10 mouse cellular contexts compared by ENCODE assay signal in genomic region chr2:14641040-14641439, GRCm38 (mm10). TPM values are rescaled to one million over a fixed set of nuclear protein-coding genes. Genes with fewer than 3 reads are reported as not detected.
DNase-seq lines count a peak whose midpoint lies in the region; ATAC-seq lines count a peak whose summit lies in the region.
"Had no signal": no experiment of that assay in that cellular context is flagged by ENCODE, and none has a peak within 500 bp of the region (broad histone marks: within the 10 kb centered on the region; RNA-seq: fewer than 3 reads in every experiment).

No protein-coding gene starts in this region.

- H3K4me3 ChIP-seq in forebrain, embryonic 15.5 days, result no peak overlapping the region
- H3K4me3 ChIP-seq in forebrain, embryonic 12.5 days (replicated peaks), result no peak overlapping the region

- no peak overlapping the region for H3K4me2 ChIP-seq in forebrain, embryonic 15.5 days (replicated peaks)
- no peak overlapping the region for H3K4me2 ChIP-seq in forebrain, embryonic 12.5 days

- DNase-seq in Muller cell, postnatal 12 days (ENCODE audit: inconsistent ontology term), result peak; percentile 36
- DNase-seq in frontal cortex, adult 2 months (ENCODE audit: extremely low spot score in 1 of 2, low spot score in 1 of 2), result peak; percentile 27 to 56
- peak; percentile 31 to 69 for DNase-seq in left cerebral cortex, postnatal 25 days (ENCODE audit: low spot score in 2 of 2)
- DNase-seq in MN1 (ENCODE audit: low spot score), result no peak
- no peak for DNase-seq in layer of hippocampus, adult 9-10 months (ENCODE audit: low spot score)
- no peak for DNase-seq in gastrocnemius, postnatal 10 days
- DNase-seq: embryo, embryonic 11 days; kidney, adult 8-10 months had no signal

- H3K9me3 ChIP-seq in forebrain, embryonic 15.5 days, result no peaks in the 10 kb centered on the region
- no peaks in the 10 kb centered on the region for H3K9me3 ChIP-seq in forebrain, embryonic 12.5 days

- no peaks in the 10 kb centered on the region for H3K36me3 ChIP-seq in forebrain, embryonic 15.5 days
- H3K36me3 ChIP-seq in forebrain, embryonic 12.5 days (replicated peaks), result no peaks in the 10 kb centered on the region

- H3K27ac ChIP-seq in forebrain, embryonic 15.5 days (replicated peaks), result peak overlapping the region; percentile 27; the same call in 1 of the 2 replicates
- no peak overlapping the region for H3K27ac ChIP-seq in forebrain, embryonic 12.5 days

- intact Hi-C loops in left cerebral cortex, postnatal 25 days (cut with DNase I), result no loop called here

- WGBS in forebrain, embryonic 15.5 days, result 43% methylated on average over 2 of the region's 2 CpGs
- WGBS in forebrain, embryonic 12.5 days, result 80% methylated on average over 2 of the region's 2 CpGs

- H3K27me3 ChIP-seq in forebrain, embryonic 15.5 days, result no peaks in the 10 kb centered on the region
- H3K27me3 ChIP-seq in forebrain, embryonic 12.5 days, result no peaks in the 10 kb centered on the region

- H3K9ac ChIP-seq in forebrain, embryonic 15.5 days (replicated peaks), result no peak overlapping the region
- no peak overlapping the region for H3K9ac ChIP-seq in forebrain, embryonic 12.5 days

- peaks cover 15% of the 10 kb centered on the region for H3K4me1 ChIP-seq in forebrain, embryonic 15.5 days
- H3K4me1 ChIP-seq in forebrain, embryonic 12.5 days, result no peaks in the 10 kb centered on the region

- peak; percentile 55; the same call in 1 of the 2 replicates for ATAC-seq in forebrain, embryonic 15.5 days (replicated peaks)
- no peak for ATAC-seq in forebrain, embryonic 12.5 days (ENCODE audit: low FRiP score)

RNA-seq across cellular contexts. Expression of gene Cacnb2, which starts 38.2 kb away (rescaled TPM):
- polyA plus RNA-seq in forebrain, embryonic 15.5 days (2015; fragmentation: Nextera tagmentation; extraction: Ambion mirVana), result 3.3 and 3.4 TPM in 2 replicates
- 2.5 and 3.7 TPM in 2 replicates for polyA plus RNA-seq in forebrain, embryonic 12.5 days (2016; fragmentation: Nextera tagmentation; extraction: Ambion mirVana)
- 37.4 and 43.5 TPM in 2 replicates for polyA plus RNA-seq in frontal cortex, adult 2 months (2012; rRNA removed)
- total RNA-seq in left cerebral cortex, postnatal 25 days (2021), result 10 to 100 TPM; 49.3 to 52.7 TPM
- 1 to 10 TPM; 1.6 to 1.8 TPM for total RNA-seq in gastrocnemius, postnatal 10 days (2021)

Comparison
In these comparisons a context has a peak if more than half of its experiments do, and no peak if none do; other contexts are left out.
1. DNase-seq: peak in Muller cell, postnatal 12 days (single experiment), frontal cortex, adult 2 months (2 of 2) and left cerebral cortex, postnatal 25 days (2 of 2); none in MN1 (single experiment), layer of hippocampus, adult 9-10 months (single experiment) and gastrocnemius, postnatal 10 days (single experiment).